Mouse (Mus musculus) brain, embryonic 18.5 days (tissue): ENCODE data around the gene Vps13c.
A peak's percentile ranks its signal among the peaks of the same experiment; 100 is the strongest.

Source experiments
- DNase-seq: peaks from one replicate; pipeline ENCODE4 v3.0.0-alpha.2; 2012; ENCODE audit warnings: low read depth, low spot score

Gene Vps13c

DNA sequence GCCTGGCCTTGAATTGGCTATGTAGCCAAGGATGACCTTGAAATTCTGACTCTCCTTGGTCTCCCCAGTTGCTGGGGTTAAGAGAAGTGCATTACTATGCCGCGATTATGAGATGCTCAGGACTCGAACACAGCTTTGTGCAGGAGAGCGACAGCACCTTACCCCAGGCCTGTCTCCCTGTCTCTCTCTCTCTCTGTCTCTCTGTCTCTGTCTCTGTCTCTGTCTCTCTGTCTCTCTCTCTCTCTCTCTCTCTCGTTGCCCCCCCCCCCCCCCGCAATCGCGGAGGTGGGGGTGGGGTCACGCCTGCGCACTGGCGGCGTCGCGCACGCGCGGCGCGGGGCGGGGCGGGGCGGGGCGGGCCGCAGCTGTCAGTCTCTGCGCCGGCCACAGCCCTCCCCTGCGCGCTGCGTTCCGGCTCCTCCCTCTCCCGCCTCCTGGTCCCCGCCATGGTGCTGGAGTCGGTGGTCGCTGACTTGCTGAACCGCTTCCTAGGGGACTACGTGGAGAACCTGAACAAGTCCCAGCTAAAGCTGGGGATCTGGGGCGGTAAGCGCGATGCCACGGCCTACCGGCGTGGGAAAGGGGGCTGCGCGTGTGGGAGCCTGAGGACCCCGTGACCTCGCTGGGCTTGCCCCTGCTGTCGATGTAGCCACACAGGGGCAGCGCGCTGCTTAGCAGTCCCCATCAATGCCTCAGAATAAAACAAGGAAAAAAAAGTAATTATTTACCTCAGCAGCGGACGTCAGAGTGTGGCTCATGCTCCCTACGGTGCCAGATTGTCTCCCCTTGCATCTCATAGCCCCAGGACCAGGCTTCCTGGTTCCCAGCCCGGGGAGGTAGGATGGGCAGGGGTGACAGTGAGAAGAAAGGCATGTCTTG, at the start of gene Vps13c:
TSS of gene Vps13c (plus strand) at position 416 of the 879 bp plus-strand sequence.
- peak; percentile 70 for DNase-seq

DNA sequence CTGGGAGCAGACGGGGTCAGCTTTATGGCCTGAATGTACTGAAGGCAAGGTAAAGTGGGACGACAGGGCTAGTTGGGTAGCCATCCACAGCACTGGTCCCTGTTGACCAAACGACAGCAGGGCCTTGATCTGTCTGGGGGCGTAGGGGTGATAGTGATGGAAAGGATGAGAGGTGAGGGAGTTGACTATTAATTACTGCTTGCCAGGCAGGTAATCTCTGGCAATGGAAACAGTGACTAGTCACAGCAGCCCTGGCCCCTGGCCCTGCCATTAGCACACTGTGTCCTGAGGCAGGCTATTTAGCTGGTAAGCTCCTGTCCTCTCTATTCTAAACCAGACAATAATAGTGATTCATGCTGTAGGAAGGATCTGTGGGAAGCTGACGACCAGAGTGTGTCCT, 47.8 kb upstream of the Vps13c start:
- DNase-seq: no peak

DNA sequence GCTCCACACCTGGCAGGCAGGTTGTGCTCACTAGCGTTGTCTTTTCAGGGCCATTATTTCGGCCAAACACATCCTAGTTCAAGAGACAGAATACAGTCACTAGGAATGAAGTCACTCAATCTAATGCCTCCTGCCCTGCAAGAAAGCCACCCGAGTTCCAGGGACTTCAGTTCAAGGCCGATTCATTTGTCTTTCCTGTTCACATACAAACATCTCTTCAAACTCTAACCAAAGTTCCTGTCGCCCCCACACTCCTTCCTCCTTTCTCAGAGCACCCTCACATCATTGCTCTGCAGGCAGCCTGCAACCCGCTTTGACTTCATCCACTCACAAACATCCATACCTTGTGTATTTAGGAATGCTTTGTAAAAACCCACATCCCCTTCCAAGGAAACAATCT, 46.7 kb upstream of the Vps13c start:
- DNase-seq: no peak

- no peak for DNase-seq
Observed at GRCm38 (mm10) chr9:67794216-67794615, 46.0 kb upstream of the Vps13c start.

DNA sequence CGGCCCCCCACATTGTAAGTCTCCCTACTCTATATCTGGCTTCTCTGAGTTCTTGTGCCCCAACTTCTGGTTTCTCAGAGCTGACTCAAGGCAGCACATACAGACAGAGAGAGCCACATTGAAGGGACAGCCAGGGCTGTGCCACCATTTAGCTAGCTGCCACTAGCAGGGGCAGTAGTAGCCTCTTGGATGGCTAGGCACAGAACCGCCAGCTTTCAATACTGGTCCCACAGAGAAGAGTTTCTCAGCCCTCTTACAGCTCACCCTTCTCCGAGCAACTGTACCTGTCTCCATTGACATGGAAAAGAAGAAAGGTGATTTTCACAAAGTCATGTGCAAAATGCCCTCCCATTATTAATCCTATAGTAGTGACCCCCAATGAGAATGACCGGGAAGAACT, 45.5 kb upstream of the Vps13c start:
- DNase-seq: no peak

GRCm38 (mm10) chr9:67795205-67795675, 45.0 kb upstream of the Vps13c start:
- peak; percentile 43 for DNase-seq

DNA sequence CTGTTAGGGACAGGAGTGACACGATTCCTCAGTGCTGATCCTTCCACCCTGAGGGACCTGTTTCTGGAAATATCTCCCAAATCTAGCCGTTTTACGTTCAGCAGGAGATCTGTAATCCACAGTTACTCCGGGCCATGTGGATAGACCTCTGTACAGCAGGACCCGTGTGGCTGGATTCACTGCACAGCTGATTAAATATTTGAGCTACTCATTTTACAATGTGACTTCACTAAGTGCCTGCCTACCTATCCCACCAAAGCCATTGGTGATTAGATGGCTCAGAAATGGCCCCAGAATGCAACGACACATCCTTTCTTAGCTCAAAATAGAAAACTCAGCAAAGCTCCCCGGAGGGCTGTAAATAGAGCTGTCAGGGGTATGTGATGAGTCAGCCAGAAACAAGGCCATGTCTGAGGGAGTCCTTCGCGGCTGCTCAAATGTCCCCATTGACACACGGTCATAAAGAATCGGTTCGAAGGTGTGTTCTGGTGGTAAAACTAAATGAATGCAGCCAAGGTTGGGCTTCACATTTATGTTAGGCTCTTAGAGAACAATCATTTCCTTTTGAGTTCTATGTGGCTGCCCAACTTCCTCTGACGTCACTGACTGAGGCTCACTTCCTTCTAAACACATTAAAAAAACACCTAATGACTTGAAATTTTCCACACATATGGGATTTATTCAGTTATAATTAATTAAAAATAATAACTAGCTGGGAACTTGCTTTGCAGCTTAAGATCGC, 40.9 kb upstream of the Vps13c start:
- DNase-seq: no peak

DNA sequence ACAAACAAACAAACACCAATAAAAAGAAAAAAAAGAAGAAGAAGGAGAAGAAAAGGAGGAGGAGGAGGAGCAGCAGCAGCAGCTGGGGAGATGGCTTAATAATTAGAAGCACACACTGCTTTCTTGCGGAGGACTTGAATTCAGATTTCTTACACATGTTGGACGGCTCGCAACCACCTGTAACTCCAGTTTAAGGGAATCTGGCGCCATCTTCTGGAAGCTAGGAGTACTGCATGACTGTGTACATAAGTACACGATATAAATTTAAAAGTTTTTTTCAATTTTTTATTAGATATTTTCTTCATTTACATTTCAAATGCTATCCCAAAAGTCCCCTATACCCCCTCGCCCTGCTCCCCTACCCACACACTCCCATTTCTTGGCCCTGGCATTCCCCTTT, 38.0 kb upstream of the Vps13c start:
- DNase-seq: no peak

DNA sequence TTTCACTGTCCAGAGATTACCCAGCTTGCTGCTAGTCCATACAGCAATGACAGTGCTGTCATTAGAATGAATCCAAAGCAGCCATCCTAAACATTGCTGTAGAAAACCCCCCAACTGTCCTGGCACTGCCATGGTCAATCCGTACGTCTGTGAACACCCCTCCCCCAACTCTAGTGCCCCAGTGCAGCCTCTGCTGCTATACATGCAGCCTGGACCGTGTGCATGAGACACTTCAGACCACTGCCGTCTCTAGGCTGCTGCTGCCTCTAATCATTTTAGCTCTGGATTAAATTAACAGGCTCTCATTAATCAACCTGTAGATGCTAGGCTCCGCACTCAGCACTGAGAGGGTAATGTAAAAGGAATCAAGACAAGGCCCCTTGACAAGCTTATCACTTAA, 33.2 kb upstream of the Vps13c start:
- DNase-seq: no peak

DNA sequence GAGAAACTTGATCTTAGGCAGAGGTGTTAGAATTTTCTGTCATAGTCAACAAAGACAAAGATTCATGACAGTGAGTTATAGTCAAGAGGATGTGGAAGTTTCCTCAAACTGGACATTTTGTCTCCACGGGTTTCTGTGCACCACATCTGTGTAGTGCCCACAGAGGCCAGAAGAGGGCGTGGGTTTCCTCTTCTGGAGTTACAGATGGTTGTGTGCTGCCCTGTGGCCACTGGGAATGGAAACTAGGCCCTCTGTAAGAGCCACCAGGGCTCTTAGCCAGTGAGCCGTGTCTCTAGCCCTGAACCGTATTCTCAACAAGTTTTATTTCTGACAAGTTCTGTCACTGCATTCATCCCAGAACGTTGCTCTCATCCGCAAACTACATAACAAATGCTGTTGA, 29.7 kb upstream of the Vps13c start:
- DNase-seq: no peak

GRCm38 (mm10) chr9:67811116-67811515, 29.1 kb upstream of the Vps13c start:
- no peak for DNase-seq

DNA sequence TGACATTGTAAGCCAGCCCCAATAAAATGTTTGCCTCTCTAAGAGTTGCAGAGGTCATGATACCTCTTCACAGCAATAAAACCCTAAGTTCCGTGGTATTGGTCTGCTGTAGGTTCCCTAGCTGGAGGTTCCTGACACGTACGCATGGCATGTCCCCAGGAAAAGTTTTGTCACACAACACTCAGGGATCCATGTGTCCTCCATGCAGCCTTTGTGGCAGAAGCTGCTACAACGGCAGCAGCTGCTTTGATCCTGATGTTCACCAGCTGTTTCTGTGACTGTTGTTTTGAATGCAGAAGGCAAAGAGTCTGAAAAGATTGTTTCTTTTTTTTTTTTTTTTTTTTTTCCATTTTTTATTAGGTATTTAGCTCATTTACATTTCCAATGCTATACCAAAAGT, 27.0 kb upstream of the Vps13c start:
- no peak for DNase-seq

GRCm38 (mm10) chr9:67813665-67814337, 26.4 kb upstream of the Vps13c start:
- no peak for DNase-seq

- no peak for DNase-seq
Observed at GRCm38 (mm10) chr9:67816172-67816928, 23.8 kb upstream of the Vps13c start.

DNA sequence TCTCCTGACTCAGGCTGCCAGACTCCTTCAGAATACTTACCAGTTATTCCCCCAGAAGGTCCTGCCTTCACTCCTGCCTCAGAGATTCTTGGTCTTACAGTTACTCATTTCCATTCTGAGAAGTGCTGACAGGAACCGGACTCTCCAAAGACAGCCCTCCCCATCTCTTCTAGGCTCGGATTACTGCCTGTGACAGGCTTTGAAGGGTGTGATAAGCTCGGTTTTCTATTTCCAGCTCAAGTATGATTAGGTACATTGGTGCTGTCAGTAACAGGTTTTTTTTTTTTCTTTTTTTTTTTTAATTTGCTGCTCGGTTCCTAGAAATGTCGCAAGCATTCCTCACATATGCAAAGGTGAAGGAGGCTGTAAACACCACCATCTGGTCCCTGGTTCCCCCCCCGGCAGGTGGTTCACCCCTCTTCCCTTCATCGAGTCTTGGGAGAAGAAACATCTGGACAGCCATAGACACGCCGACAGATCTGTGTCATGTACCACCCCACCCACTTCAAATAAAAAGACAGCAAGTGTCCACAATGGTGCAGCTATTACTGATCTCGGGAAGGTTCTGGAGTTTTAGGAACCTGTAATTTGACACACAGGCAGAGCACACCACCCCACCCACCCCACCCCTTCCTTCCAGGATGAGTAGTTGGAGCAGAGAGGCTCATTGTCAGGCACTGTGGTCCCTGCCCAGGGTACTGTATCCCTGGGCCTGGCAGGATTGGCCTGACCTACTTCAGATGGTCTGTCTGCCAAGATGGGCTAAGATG, 22.1 kb upstream of the Vps13c start:
- DNase-seq: no peak

- DNase-seq: no peak
Observed at GRCm38 (mm10) chr9:67818668-67818950, 21.6 kb upstream of the Vps13c start.

GRCm38 (mm10) chr9:67823131-67823530, 17.1 kb upstream of the Vps13c start:
- no peak for DNase-seq

DNA sequence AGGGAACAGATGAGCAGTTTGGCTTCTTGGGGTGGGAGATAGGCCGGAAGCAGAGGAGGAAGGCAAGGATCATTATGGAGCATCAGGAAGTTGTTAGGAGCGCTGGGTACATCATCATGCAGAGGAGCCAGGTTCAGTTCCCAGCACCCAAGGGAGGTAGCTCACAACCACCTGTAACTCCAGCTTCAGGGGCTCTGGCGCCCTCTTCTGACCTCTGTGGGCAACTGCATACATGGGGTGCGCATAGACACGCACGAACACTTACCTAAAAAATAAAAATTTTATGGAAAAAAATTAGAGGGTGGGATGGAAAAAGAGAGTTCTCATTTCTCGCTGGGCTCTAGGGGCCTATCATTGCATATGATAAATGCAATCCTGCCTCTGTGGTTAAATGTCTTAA, 14.7 kb upstream of the Vps13c start:
- no peak for DNase-seq

DNA sequence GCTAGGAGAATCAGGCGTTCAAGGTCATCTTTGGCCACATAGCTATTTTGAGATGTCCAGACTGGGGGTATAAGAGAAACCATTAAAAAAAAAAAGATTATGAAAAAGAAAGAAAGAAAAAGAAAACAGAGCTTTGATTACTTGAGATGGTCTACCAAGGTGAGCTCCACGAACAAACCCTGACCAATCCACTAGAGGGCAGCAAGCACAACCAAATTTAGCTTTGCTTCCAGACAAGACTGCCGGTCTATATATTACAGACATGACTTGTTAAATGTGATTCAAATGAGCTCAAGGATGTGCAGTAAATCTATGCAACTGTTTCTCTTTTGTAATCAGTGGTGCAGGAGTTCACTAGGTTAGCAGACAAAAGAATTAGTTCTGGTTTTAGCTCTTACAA, 12.0 kb upstream of the Vps13c start:
- DNase-seq: no peak

DNA sequence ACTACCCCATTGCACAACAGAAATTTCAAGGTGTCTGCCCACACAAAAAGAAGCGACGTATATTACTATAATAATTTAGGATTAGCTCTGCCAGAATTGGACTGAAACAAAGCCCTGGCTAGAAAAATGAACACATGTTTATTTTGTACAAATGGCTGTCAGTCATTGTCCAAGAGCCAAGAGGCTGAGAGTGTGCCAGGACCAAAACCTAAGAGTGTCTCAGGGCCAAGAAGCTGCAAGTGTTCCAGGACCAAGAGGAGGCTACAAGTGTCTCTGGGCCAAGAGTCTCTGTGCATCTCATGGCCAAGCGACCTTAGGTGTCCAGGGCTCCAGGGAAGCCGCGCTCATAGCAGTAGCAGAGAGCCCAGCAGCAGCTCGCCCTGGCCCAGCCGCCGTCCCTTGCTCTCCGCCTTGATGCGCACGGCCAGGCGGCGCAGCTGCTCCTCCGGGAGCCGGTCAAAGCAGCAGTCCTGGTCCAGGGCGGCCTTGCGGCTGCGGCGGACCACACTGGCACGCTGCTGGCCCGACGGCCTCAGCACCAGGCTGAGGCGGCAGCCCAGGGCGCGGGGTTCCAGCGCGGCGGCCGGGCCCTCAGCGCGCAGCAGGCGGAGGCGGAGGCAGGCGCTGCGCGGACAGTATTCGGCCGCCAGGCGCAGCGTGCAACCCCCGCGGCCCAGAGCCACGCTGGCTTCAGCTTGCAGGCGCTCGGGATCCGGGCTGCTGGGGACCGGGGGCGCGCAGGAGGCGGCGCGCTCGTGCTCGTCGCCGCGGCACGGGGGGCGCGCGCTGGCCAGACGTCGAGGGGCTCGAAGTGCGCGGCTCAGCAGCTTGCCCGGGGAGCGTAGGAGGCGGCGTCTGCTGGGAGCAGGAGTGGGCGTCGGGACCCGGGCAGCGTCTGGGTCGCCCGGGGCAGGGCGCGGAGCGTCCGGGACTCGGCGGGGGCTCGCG, 9.5 kb upstream of the Vps13c start:
- no peak for DNase-seq
